Mouse (Mus musculus) liver, embryonic 11.5 days (tissue): ENCODE measurements around the gene Abr. TPM values are rescaled to one million over a fixed set of nuclear protein-coding genes. Genes with fewer than 3 reads are reported as not detected.
A peak's percentile ranks its signal among the peaks of the same experiment; 100 is the strongest.

Source experiments
- ATAC-seq: fragments of 200-750 bp; cut with Nextera tagmentation; replicated peaks from 2 replicates; pipeline ENCODE4 v1.8.0; 2017; ENCODE audit warnings: moderate number of reproducible peaks, mild to moderate bottlenecking, moderate TSS enrichment, moderate library complexity; ENCODE audit not compliant: low FRiP score
- DNase-seq: peaks from one replicate; pipeline ENCODE4 v3.0.0-alpha.2; 2017; ENCODE audit warnings: low spot score
- H3K27ac ChIP-seq: fragments of 300-500 bp; sonication (generic); 2 replicates; pipeline ENCODE4 v1.5.1; 2014; ENCODE audit warnings: mild to moderate bottlenecking, low read depth, low read length, control low read depth
- H3K27me3 ChIP-seq: fragments of 300-500 bp; sonication (generic); replicated peaks from 2 replicates; pipeline ENCODE4 v1.6.1; 2014; ENCODE audit warnings: low read length, mixed read lengths; ENCODE audit not compliant: control insufficient read depth, insufficient read depth
- H3K36me3 ChIP-seq: fragments of 300-500 bp; sonication (generic); 2 replicates; pipeline ENCODE4 v1.6.1; 2014; ENCODE audit warnings: mild to moderate bottlenecking, low read length, moderate library complexity, mixed read lengths; ENCODE audit not compliant: control insufficient read depth, insufficient read depth
- H3K4me1 ChIP-seq: fragments of 300-500 bp; sonication (generic); replicated peaks from 2 replicates; pipeline ENCODE4 v1.6.1; 2014; ENCODE audit warnings: low read length, mixed read lengths; ENCODE audit not compliant: control insufficient read depth, insufficient read depth
- H3K4me2 ChIP-seq: fragments of 300-500 bp; sonication (generic); 2 replicates; pipeline ENCODE4 v1.6.1; 2014; ENCODE audit warnings: mild to moderate bottlenecking, control low read depth, moderate library complexity
- H3K4me3 ChIP-seq: fragments of 300-500 bp; sonication (generic); 2 replicates; pipeline ENCODE4 v1.5.1; 2014; ENCODE audit warnings: low read depth, low read length, control low read depth
- H3K9ac ChIP-seq: fragments of 300-500 bp; sonication (generic); 2 replicates; pipeline ENCODE4 v1.6.1; 2014; ENCODE audit warnings: low read depth, low read length, control low read depth
- H3K9me3 ChIP-seq: fragments of 300-500 bp; sonication (generic); 2 replicates; pipeline ENCODE4 v1.6.1; 2016; ENCODE audit warnings: low read length, inconsistent platforms, mixed read lengths; ENCODE audit not compliant: control insufficient read depth
- WGBS: fragments of 180-500 bp; shearing (Covaris S2); extraction: QIAGEN DNeasy Blood & Tissue Kit; methylation state at CpG from one replicate; pipeline ENCODE4 v1.1.7; 2014; 5-methylcytosine and 5-hydroxymethylcytosine counted together
- polyA plus RNA-seq: library from polyadenylated mRNA; unstranded; fragments of >200 nt; fragmentation: Nextera tagmentation; extraction: Ambion mirVana; gene quantifications from 2 replicates; pipeline ENCODE4 v1.2.1, GENCODE M21; 2014

The Abr gene
- polyA plus RNA-seq, 1 experiment from 2014 or later: 11.6 TPM

- no peaks in the 10 kb centered on the region for H3K9me3 ChIP-seq
- ATAC-seq: no peak
- no peak for DNase-seq
- H3K9ac ChIP-seq: no peak overlapping the region
- H3K4me3 ChIP-seq: no peak overlapping the region
- no peaks in the 10 kb centered on the region for H3K27me3 ChIP-seq
- H3K4me1 ChIP-seq: no peaks in the 10 kb centered on the region
- H3K36me3 ChIP-seq: no peaks in the 10 kb centered on the region
- H3K4me2 ChIP-seq: no peak overlapping the region
- H3K27ac ChIP-seq: no peak overlapping the region
- WGBS: 36% methylated on average over 2 of the region's 2 CpGs
These were observed 7.9 kb upstream of the Abr start for GRCm38 (mm10) chr11:76630023-76630422.

- WGBS: 25% methylated on average over 5 of the region's 5 CpGs
- no peak overlapping the region for H3K27ac ChIP-seq
- no peak overlapping the region for H3K4me2 ChIP-seq
These were observed 6.5 kb upstream of the Abr start for GRCm38 (mm10) chr11:76628613-76629012.

GRCm38 (mm10) chr11:76624881-76625280, 2.8 kb upstream of the Abr start:
- Histone ChIP-seq H3K4me2 (no peak overlapping the region), H3K9me3 (no peaks in the 10 kb centered on the region), H3K4me1 (0 out of 2 replicates have a peak, but pooled peaks cover 5% of the 10 kb centered on the region), H3K27ac (no peak overlapping the region), H3K4me3 (no peak overlapping the region), H3K9ac (no peak overlapping the region), H3K36me3 (no peaks in the 10 kb centered on the region), H3K27me3 (peaks cover 49% of the 10 kb centered on the region)
- ATAC-seq (no peak), DNase-seq (no peak)
- 80% methylated on average over 3 of the region's 3 CpGs for WGBS

More at GRCm38 (mm10) chr11:76628613-76629012, 6.5 kb upstream of the Abr start:
- H3K36me3 ChIP-seq: no peaks in the 10 kb centered on the region
- H3K27me3 ChIP-seq: peaks cover 12% of the 10 kb centered on the region
- no peak for DNase-seq
- H3K4me3 ChIP-seq: no peak overlapping the region
- no peaks in the 10 kb centered on the region for H3K4me1 ChIP-seq
- no peak for ATAC-seq
- H3K9ac ChIP-seq: no peak overlapping the region
- H3K9me3 ChIP-seq: no peaks in the 10 kb centered on the region

- H3K27ac ChIP-seq: no peak overlapping the region
- no peak overlapping the region for H3K4me3 ChIP-seq
- no peak for ATAC-seq
- no peaks in the 10 kb centered on the region for H3K9me3 ChIP-seq
- no peak overlapping the region for H3K9ac ChIP-seq
- H3K36me3 ChIP-seq: no peaks in the 10 kb centered on the region
- peak overlapping the region; percentile 96 for H3K4me2 ChIP-seq
- DNase-seq: no peak
- H3K27me3 ChIP-seq: peaks cover 54% of the 10 kb centered on the region
- 55% methylated on average over 10 of the region's 10 CpGs for WGBS
- 0 out of 2 replicates have a peak, but pooled peaks cover 5% of the 10 kb centered on the region for H3K4me1 ChIP-seq
These were observed 2.0 kb upstream of the Abr start for GRCm38 (mm10) chr11:76624071-76624470.

GRCm38 (mm10) chr11:76623206-76623961, 1.3 kb upstream of the Abr start:
- Histone ChIP-seq H3K4me3 (peak overlapping the region; percentile 62), H3K27me3 (peaks cover 54% of the 10 kb centered on the region), H3K4me1 (0 out of 2 replicates have a peak, but pooled peaks cover 5% of the 10 kb centered on the region), H3K9me3 (no peaks in the 10 kb centered on the region), H3K27ac (no peak overlapping the region), H3K36me3 (no peaks in the 10 kb centered on the region), H3K9ac (peak overlapping the region; percentile 50), H3K4me2 (peak overlapping the region; percentile 96)
- ATAC-seq (0 out of 2 replicates have a peak, but pooled peaks have one; percentile 29), DNase-seq (peak; percentile 68)
- 1% methylated on average over 57 of the region's 72 CpGs for WGBS

GRCm38 (mm10) chr11:76622566-76623205, 572 bp upstream of the Abr start:
- H3K9me3 ChIP-seq: no peaks in the 10 kb centered on the region
- peak overlapping the region; percentile 62 for H3K4me3 ChIP-seq
- no peak overlapping the region for H3K27ac ChIP-seq
- peak overlapping the region; percentile 96 for H3K4me2 ChIP-seq
- H3K27me3 ChIP-seq: peaks cover 54% of the 10 kb centered on the region
- 0 out of 2 replicates have a peak, but pooled peaks cover 5% of the 10 kb centered on the region for H3K4me1 ChIP-seq
- WGBS: under 1% methylated on average over 66 of the region's 66 CpGs
- DNase-seq: peak; percentile 58
- H3K36me3 ChIP-seq: no peaks in the 10 kb centered on the region
- no peak for ATAC-seq
- H3K9ac ChIP-seq: peak overlapping the region; percentile 50; the same call in 1 of the 2 replicates

GRCm38 (mm10) chr11:76618134-76618533, 4.0 kb downstream of the Abr start:
- H3K27me3 ChIP-seq: peaks cover 46% of the 10 kb centered on the region
- no peaks in the 10 kb centered on the region for H3K9me3 ChIP-seq
- H3K9ac ChIP-seq: no peak overlapping the region
- no peaks in the 10 kb centered on the region for H3K36me3 ChIP-seq
- H3K4me3 ChIP-seq: no peak overlapping the region
- H3K27ac ChIP-seq: no peak overlapping the region
- H3K4me2 ChIP-seq: no peak overlapping the region
- 83% methylated on average over 6 of the region's 6 CpGs for WGBS
- DNase-seq (no peak), ATAC-seq (no peak)
- H3K4me1 ChIP-seq: 0 out of 2 replicates have a peak, but pooled peaks cover 7% of the 10 kb centered on the region

- Histone ChIP-seq H3K36me3 (no peaks in the 10 kb centered on the region), H3K4me2 (no peak overlapping the region), H3K27ac (no peak overlapping the region), H3K4me1 (0 out of 2 replicates have a peak, but pooled peaks cover 2% of the 10 kb centered on the region), H3K27me3 (peaks cover 17% of the 10 kb centered on the region), H3K4me3 (no peak overlapping the region), H3K9me3 (no peaks in the 10 kb centered on the region), H3K9ac (no peak overlapping the region)
- DNase-seq (no peak), ATAC-seq (no peak)
- WGBS: 47% methylated on average over 2 of the region's 2 CpGs
These were observed 7.9 kb downstream of the Abr start for GRCm38 (mm10) chr11:76614246-76614645.
